Mouse (Mus musculus) lung, adult 2 months (tissue): ENCODE data around the gene Tmem150a. TPM values are rescaled to one million over a fixed set of nuclear protein-coding genes. Genes with fewer than 3 reads are reported as not detected.
A peak's percentile ranks its signal among the peaks of the same experiment; 100 is the strongest.

ENCODE experiments used
- DNase-seq: peaks from one replicate; pipeline ENCODE4 v3.0.0; 2022
- H3K4me1 ChIP-seq: fragments of 200-500 bp; 2 replicates; pipeline ENCODE4 v1.6.1; 2011; ENCODE audit warnings: low read length; ENCODE audit not compliant: control insufficient read depth, insufficient read depth
- H3K4me3 ChIP-seq: fragments of 200-500 bp; replicated peaks from 2 replicates; pipeline ENCODE3; 2011; ENCODE audit warnings: low read depth, mild to moderate bottlenecking, control low read depth, low read length; ENCODE audit errors: extremely low read depth
- CTCF ChIP-seq: fragments of 200-500 bp; IDR thresholded peaks from 2 replicates; pipeline ENCODE4 v1.5.1; 2011; ENCODE audit warnings: mild to moderate bottlenecking, low read length, control low read depth; ENCODE audit not compliant: insufficient read depth
- POLR2A ChIP-seq: fragments of 200-500 bp; IDR thresholded peaks from 2 replicates; pipeline ENCODE4 v1.6.1; 2011; ENCODE audit warnings: low read depth, mild to moderate bottlenecking, control low read depth, low read length, borderline replicate concordance; ENCODE audit errors: extremely low read depth
- WGBS: fragments of 180-500 bp; shearing (Covaris S2); methylation state at CpG from one replicate; pipeline ENCODE4 v1.1.7; 2018; 5-methylcytosine and 5-hydroxymethylcytosine counted together
- polyA plus RNA-seq: library from polyadenylated mRNA; depleted of rRNA; stranded (reverse); fragments of >200 nt; gene quantifications from 2 replicates; pipeline ENCODE4 v1.2.3, GENCODE M21; 2012

The Tmem150a gene
- polyA plus RNA-seq, 1 experiment, result 71.8 TPM

GRCm38 (mm10) chr6:72367460-72367974 lies 12.3 kb downstream of the Tmem150a start:
- TF ChIP-seq CTCF (no peak), POLR2A (no peak)
- peaks cover 18% of the 10 kb centered on the region for H3K4me1 ChIP-seq
- 81% methylated on average over 4 of the region's 4 CpGs for WGBS

GRCm38 (mm10) chr6:72369557-72369956 lies 14.3 kb downstream of the Tmem150a start:
- H3K4me3 ChIP-seq, result no peak overlapping the region
- no peak for DNase-seq
- H3K4me1 ChIP-seq, result peaks cover 22% of the 10 kb centered on the region
- TF ChIP-seq POLR2A (no peak), CTCF (no peak)
- 62% methylated on average over 4 of the region's 4 CpGs for WGBS

More at GRCm38 (mm10) chr6:72367460-72367974, 12.3 kb downstream of the Tmem150a start:
- no peak overlapping the region for H3K4me3 ChIP-seq
- no peak for DNase-seq

GRCm38 (mm10) chr6:72370091-72370490 lies 14.8 kb downstream of the Tmem150a start:
- DNase-seq, result no peak
- H3K4me3 ChIP-seq, result no peak overlapping the region
- WGBS, result 58% methylated on average over 12 of the region's 12 CpGs
- TF ChIP-seq POLR2A, result peak; percentile 21; the same call in 1 of the 2 replicates
- TF ChIP-seq CTCF, result no peak
- peaks cover 22% of the 10 kb centered on the region for H3K4me1 ChIP-seq

GRCm38 (mm10) chr6:72371147-72371546 lies 15.9 kb downstream of the Tmem150a start:
- TF ChIP-seq POLR2A (no peak), CTCF (no peak)
- no peak for DNase-seq
- no peak overlapping the region for H3K4me3 ChIP-seq
- WGBS, result 51% methylated on average over 5 of the region's 5 CpGs
- peaks cover 22% of the 10 kb centered on the region for H3K4me1 ChIP-seq

GRCm38 (mm10) chr6:72371571-72371970 lies 16.3 kb downstream of the Tmem150a start:
- peaks cover 22% of the 10 kb centered on the region for H3K4me1 ChIP-seq
- no peak for TF ChIP-seq CTCF
- no peak for TF ChIP-seq POLR2A
- WGBS, result 27% methylated on average over 1 of the region's 1 CpGs
- no peak for DNase-seq
- H3K4me3 ChIP-seq, result no peak overlapping the region

GRCm38 (mm10) chr6:72373184-72373583 lies 17.9 kb downstream of the Tmem150a start:
- 75% methylated on average over 4 of the region's 4 CpGs for WGBS
- peaks cover 22% of the 10 kb centered on the region for H3K4me1 ChIP-seq
- no peak for DNase-seq
- no peak for TF ChIP-seq POLR2A
- TF ChIP-seq CTCF, result no peak
- H3K4me3 ChIP-seq, result no peak overlapping the region

GRCm38 (mm10) chr6:72374206-72374605 lies 19.0 kb downstream of the Tmem150a start:
- no peak for TF ChIP-seq CTCF
- TF ChIP-seq POLR2A, result no peak
- H3K4me1 ChIP-seq, result peaks cover 22% of the 10 kb centered on the region
- H3K4me3 ChIP-seq, result no peak overlapping the region
- no peak for DNase-seq
- 45% methylated on average over 7 of the region's 7 CpGs for whole genome bisulfite sequencing

GRCm38 (mm10) chr6:72374820-72375563 lies 19.7 kb downstream of the Tmem150a start:
- H3K4me1 ChIP-seq, result peaks cover 21% of the 10 kb centered on the region
- WGBS, result 57% methylated on average over 15 of the region's 15 CpGs
- TF ChIP-seq CTCF (no peak), POLR2A (no peak)
- H3K4me3 ChIP-seq, result no peak overlapping the region
- no peak for DNase-seq

- WGBS, result 78% methylated on average over 8 of the region's 8 CpGs
These were observed 23.4 kb downstream of the Tmem150a start for GRCm38 (mm10) chr6:72378510-72379234.

More at GRCm38 (mm10) chr6:72378510-72379234, 23.4 kb downstream of the Tmem150a start:
- H3K4me3 ChIP-seq, result no peak overlapping the region
- TF ChIP-seq CTCF (no peak), POLR2A (no peak)
- H3K4me1 ChIP-seq, result peaks cover 12% of the 10 kb centered on the region
- no peak for DNase-seq
